7 mouse cellular contexts compared by ENCODE assay signal in the genomic region with DNA sequence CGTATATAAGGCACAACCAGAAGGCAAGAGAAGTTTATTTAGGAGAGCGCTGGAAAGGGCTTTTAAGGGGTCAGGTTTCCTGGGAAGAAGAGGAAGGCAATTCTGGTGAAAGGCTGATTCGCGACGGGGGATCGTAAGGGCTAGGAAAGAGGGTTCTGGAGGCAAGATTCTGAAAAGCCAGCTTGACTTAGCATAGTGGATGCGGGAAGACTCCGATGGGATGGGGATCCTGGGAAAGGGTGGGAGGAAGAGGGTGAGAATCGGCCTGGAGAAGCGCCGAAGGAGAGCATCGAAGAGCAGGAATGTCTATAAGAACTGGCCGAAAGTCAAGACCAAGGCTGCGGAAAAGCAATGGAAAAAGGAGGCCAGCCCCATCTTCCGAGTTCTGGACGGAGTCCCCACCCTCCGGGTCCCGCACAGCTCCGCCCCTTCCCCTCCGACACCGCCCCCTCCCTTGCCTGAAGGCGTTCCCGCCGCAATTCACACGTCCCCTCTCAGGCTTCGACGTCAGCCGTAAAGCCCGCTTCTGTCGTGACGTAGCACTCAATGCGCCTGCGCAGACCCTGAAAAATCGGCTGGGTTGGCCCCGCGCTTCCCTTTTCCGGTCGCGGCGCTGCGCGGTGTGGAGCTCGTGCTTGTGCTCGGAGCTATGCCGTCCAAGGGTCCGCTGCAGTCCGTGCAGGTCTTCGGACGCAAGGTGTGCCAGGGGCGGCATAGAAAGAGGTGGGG. TPM values are rescaled to one million over a fixed set of nuclear protein-coding genes. Genes with fewer than 3 reads are reported as not detected.
DNase-seq lines count a peak whose midpoint lies in the region; ATAC-seq lines count a peak whose summit lies in the region.

TSS of gene Rps16 (plus strand) at position 498 of the 729 bp plus-strand sequence.

- peaks cover 26% of the 10 kb centered on the region for H3K4me1 ChIP-seq in embryonic facial prominence, embryonic 10.5 days
- peaks cover 23% of the 10 kb centered on the region for H3K4me1 ChIP-seq in limb, embryonic 10.5 days
- H3K4me1 ChIP-seq in midbrain, embryonic 13.5 days (replicated peaks), result peaks cover 21% of the 10 kb centered on the region

- DNase-seq in adrenal gland, postnatal 10 days, result peak; percentile 99
- DNase-seq in embryonic facial prominence, embryonic 10.5 days (ENCODE audit: low spot score), result peak; percentile 98
- peak; percentile 95 for DNase-seq in kidney, adult 11 months
- DNase-seq in limb, embryonic 10.5 days (ENCODE audit: low spot score), result peak; percentile 99
- peak; percentile 97 for DNase-seq in spleen, adult 12 weeks (ENCODE audit: low spot score)

- under 1% methylated on average over 50 of the region's 50 CpGs for WGBS in embryonic facial prominence, embryonic 10.5 days
- under 1% methylated on average over 50 of the region's 50 CpGs for WGBS in limb, embryonic 10.5 days
- WGBS in midbrain, embryonic 13.5 days, result 1% methylated on average over 50 of the region's 50 CpGs

- no peaks in the 10 kb centered on the region for H3K9me3 ChIP-seq in embryonic facial prominence, embryonic 10.5 days
- no peaks in the 10 kb centered on the region for H3K9me3 ChIP-seq in limb, embryonic 10.5 days (replicated peaks)
- H3K9me3 ChIP-seq in midbrain, embryonic 13.5 days, result no peaks in the 10 kb centered on the region

- H3K36me3 ChIP-seq in embryonic facial prominence, embryonic 10.5 days (replicated peaks), result peaks cover 40% of the 10 kb centered on the region
- peaks cover 39% of the 10 kb centered on the region for H3K36me3 ChIP-seq in limb, embryonic 10.5 days
- H3K36me3 ChIP-seq in midbrain, embryonic 13.5 days, result peaks cover 28% of the 10 kb centered on the region

- H3K4me2 ChIP-seq in midbrain, embryonic 13.5 days (replicated peaks), result peak within 1 kb of the TSS; percentile 98

- H3K27ac ChIP-seq in embryonic facial prominence, embryonic 10.5 days (replicated peaks), result peak within 1 kb of the TSS; percentile 96
- peak within 1 kb of the TSS; percentile 96 for H3K27ac ChIP-seq in limb, embryonic 10.5 days
- peak within 1 kb of the TSS; percentile 84 for H3K27ac ChIP-seq in midbrain, embryonic 13.5 days

- peak; percentile 94 for ATAC-seq in granulocyte monocyte progenitor cell, adult 5-6 weeks (replicated peaks; ENCODE audit: poor library complexity, severe bottlenecking)
- peak; percentile 95 for ATAC-seq in midbrain, embryonic 13.5 days

- peak within 1 kb of the TSS; percentile 86 for H3K4me3 ChIP-seq in embryonic facial prominence, embryonic 10.5 days
- H3K4me3 ChIP-seq in limb, embryonic 10.5 days, result peak within 1 kb of the TSS; percentile 93
- peak within 1 kb of the TSS; percentile 91 for H3K4me3 ChIP-seq in midbrain, embryonic 13.5 days (replicated peaks)

- H3K9ac ChIP-seq in midbrain, embryonic 13.5 days (replicated peaks), result peak within 1 kb of the TSS; percentile 96

- no peaks in the 10 kb centered on the region for H3K27me3 ChIP-seq in embryonic facial prominence, embryonic 10.5 days (replicated peaks; ENCODE audit: low read depth, poor library complexity, severe bottlenecking)
- H3K27me3 ChIP-seq in limb, embryonic 10.5 days (ENCODE audit: low read depth, poor library complexity, severe bottlenecking), result no peaks in the 10 kb centered on the region
- no peaks in the 10 kb centered on the region for H3K27me3 ChIP-seq in midbrain, embryonic 13.5 days

RNA-seq across cellular contexts. Expression of gene Rps16, which starts in this region (rescaled TPM):
- total RNA-seq in adrenal gland, postnatal 10 days (2021), result 1,000 to 10,000 TPM; 1,220 to 1,241 TPM
- 1,023 and 1,043 TPM in 2 replicates for polyA plus RNA-seq in embryonic facial prominence, embryonic 10.5 days (2016; fragmentation: Nextera tagmentation; extraction: Ambion mirVana)
- 4,181 and 4,473 TPM in 2 replicates for total RNA-seq in granulocyte monocyte progenitor cell, adult 5-6 weeks (2014; fragmentation: Nextera tagmentation)
- 929 and 980 TPM in 2 replicates for total RNA-seq in granulocyte monocyte progenitor cell, adult 5-6 weeks (2017)
- 972 and 1,174 TPM in 2 replicates for polyA plus RNA-seq in limb, embryonic 10.5 days (2016; fragmentation: Nextera tagmentation; extraction: Ambion mirVana)
- 531 and 537 TPM in 2 replicates for polyA plus RNA-seq in midbrain, embryonic 13.5 days (2015; fragmentation: Nextera tagmentation; extraction: Ambion mirVana)

Comparison
In these comparisons a context has a peak if more than half of its experiments do, and no peak if none do; other contexts are left out.
1. Peak in every context shown above with its lines: DNase-seq, ATAC-seq, H3K4me3 ChIP-seq and H3K27ac ChIP-seq.